Mouse (Mus musculus): ENCODE measurements around the gene Hba-x.
"Not testable (repeated sequence)": the region's sequence is repeated elsewhere in the genome, so short reads cannot be mapped to it uniquely, and the experiment has no call there.

Gene Hba-x

GRCm38 (mm10) chr11:32286695-32287492 lies 10.7 kb downstream of the Hba-x start, which contains the start of gene Hbq1b:
Hbq1b (plus strand) TSS chr11:32286965.
- DNase-seq: peak; percentile 81

- DNase-seq: no peak
Measured at GRCm38 (mm10) chr11:32287493-32287825, 11.3 kb downstream of the Hba-x start.

GRCm38 (mm10) chr11:32292819-32293218 lies 16.6 kb downstream of the Hba-x start:
- not testable (repeated sequence) for DNase-seq

- DNase-seq: not testable (repeated sequence)
Measured at GRCm38 (mm10) chr11:32293479-32293878, 17.3 kb downstream of the Hba-x start.

GRCm38 (mm10) chr11:32296203-32296602 lies 20.0 kb downstream of the Hba-x start, which contains the start of gene Hba-a2:
Hba-a2 (plus strand) TSS chr11:32296489.
- not testable (repeated sequence) for DNase-seq

- not testable (repeated sequence) for DNase-seq
Measured at GRCm38 (mm10) chr11:32297417-32297816, 21.2 kb downstream of the Hba-x start.

GRCm38 (mm10) chr11:32297866-32298531 lies 21.8 kb downstream of the Hba-x start:
- DNase-seq: no peak

- no peak for DNase-seq
Measured at GRCm38 (mm10) chr11:32298532-32298918, 22.3 kb downstream of the Hba-x start.

GRCm38 (mm10) chr11:32299865-32300264 lies 23.7 kb downstream of the Hba-x start, which contains the start of gene Hbq1a:
Hbq1a (plus strand) TSS chr11:32300069.
- peak; percentile 75 for DNase-seq

GRCm38 (mm10) chr11:32300279-32301267 lies 24.4 kb downstream of the Hba-x start:
- no peak for DNase-seq

- DNase-seq: no peak
Measured at GRCm38 (mm10) chr11:32301506-32301905, 25.3 kb downstream of the Hba-x start.

- no peak for DNase-seq
Measured at GRCm38 (mm10) chr11:32302824-32303419, 26.7 kb downstream of the Hba-x start.

GRCm38 (mm10) chr11:32303455-32303854 lies 27.3 kb downstream of the Hba-x start:
- DNase-seq: no peak

- no peak for DNase-seq
Measured at GRCm38 (mm10) chr11:32307006-32307405, 30.8 kb downstream of the Hba-x start.

GRCm38 (mm10) chr11:32309446-32309845 lies 33.2 kb downstream of the Hba-x start:
- DNase-seq: no peak

- DNase-seq: no peak
Measured at GRCm38 (mm10) chr11:32309928-32310327, 33.7 kb downstream of the Hba-x start.

GRCm38 (mm10) chr11:32316009-32316408 lies 39.8 kb downstream of the Hba-x start:
- no peak for DNase-seq

GRCm38 (mm10) chr11:32320507-32321195 lies 44.5 kb downstream of the Hba-x start:
- DNase-seq: no peak

GRCm38 (mm10) chr11:32321196-32321565 lies 45.0 kb downstream of the Hba-x start:
- DNase-seq: peak; percentile 68

- peak; percentile 92 for DNase-seq
Measured at GRCm38 (mm10) chr11:32324609-32325008, 48.4 kb downstream of the Hba-x start.

All from right cerebral cortex, postnatal 4 days (tissue).